Mouse (Mus musculus): ENCODE measurements around the gene Upf1.

The Upf1 gene

GRCm38 (mm10) chr8:70317872-70318271 lies 35.2 kb downstream of the Upf1 start:
- no peak for DNase-seq

GRCm38 (mm10) chr8:70316511-70317504 lies 36.3 kb downstream of the Upf1 start:
- peak; percentile 95 for DNase-seq

- DNase-seq, result peak; percentile 84
Observed at GRCm38 (mm10) chr8:70315624-70316510, 37.2 kb downstream of the Upf1 start, which contains the start of gene Cers1. Gene Cers1, plus strand, starts transcription at chr8:70315775.

- no peak for DNase-seq
Observed at GRCm38 (mm10) chr8:70313399-70313798, 39.7 kb downstream of the Upf1 start.

- DNase-seq, result peak; percentile 62
Observed at GRCm38 (mm10) chr8:70309311-70309710, 43.8 kb downstream of the Upf1 start.

GRCm38 (mm10) chr8:70302901-70303300 lies 50.2 kb downstream of the Upf1 start:
- no peak for DNase-seq

- peak; percentile 96 for DNase-seq
Observed at GRCm38 (mm10) chr8:70302358-70302890, 50.7 kb downstream of the Upf1 start, which contains the start of the genes Ddx49 and Cope. Gene Ddx49, minus strand, starts transcription at chr8:70302489. Gene Cope, plus strand, starts transcription at chr8:70302518.

- no peak for DNase-seq
Observed at GRCm38 (mm10) chr8:70300881-70301280, 52.2 kb downstream of the Upf1 start.

- no peak for DNase-seq
Observed at GRCm38 (mm10) chr8:70293988-70294405, 59.1 kb downstream of the Upf1 start.

GRCm38 (mm10) chr8:70286737-70287136 lies 66.3 kb downstream of the Upf1 start:
- DNase-seq, result no peak

GRCm38 (mm10) chr8:70285304-70285703 lies 67.8 kb downstream of the Upf1 start:
- DNase-seq, result no peak

GRCm38 (mm10) chr8:70284421-70284820 lies 68.7 kb downstream of the Upf1 start:
- DNase-seq, result peak; percentile 28

GRCm38 (mm10) chr8:70283136-70284077 lies 69.7 kb downstream of the Upf1 start:
- DNase-seq, result peak; percentile 32

- peak; percentile 98 for DNase-seq
Observed at GRCm38 (mm10) chr8:70282603-70283135, 70.4 kb downstream of the Upf1 start, which contains the start of gene Homer3. Gene Homer3, plus strand, starts transcription at chr8:70282827.

All from retina, postnatal 1 day (tissue).